Mouse (Mus musculus) kidney, embryonic 15.5 days (tissue): ENCODE measurements at regions not wholly inside any gene's neighbourhood (a gene's known extent, or its start where the extent isn't known, plus 50 kb on each side); places are given as distances from the start of the nearest gene placed in this dataset.
A peak's percentile ranks its signal among the peaks of the same experiment; 100 is the strongest.

Source experiments
- ATAC-seq: fragments of 200-750 bp; cut with Nextera tagmentation; replicated peaks from 2 replicates; pipeline ENCODE4 v1.8.0; 2017; ENCODE audit warnings: moderate TSS enrichment; ENCODE audit not compliant: low FRiP score
- H3K27ac ChIP-seq: fragments of 300-500 bp; sonication (generic); 2 replicates; pipeline ENCODE4 v1.5.1; 2015; ENCODE audit warnings: mild to moderate bottlenecking, inconsistent platforms
- H3K27me3 ChIP-seq: fragments of 300-500 bp; sonication (generic); 2 replicates; pipeline ENCODE4 v1.6.1; 2015; ENCODE audit warnings: inconsistent platforms
- H3K36me3 ChIP-seq: fragments of 300-500 bp; sonication (generic); 2 replicates; pipeline ENCODE4 v1.6.1; 2015; ENCODE audit warnings: inconsistent platforms
- H3K4me1 ChIP-seq: fragments of 300-500 bp; sonication (generic); 2 replicates; pipeline ENCODE4 v1.6.1; 2015; ENCODE audit warnings: inconsistent platforms
- H3K4me2 ChIP-seq: fragments of 300-500 bp; sonication (generic); 2 replicates; pipeline ENCODE4 v1.6.1; 2015; ENCODE audit warnings: moderate library complexity, mild to moderate bottlenecking, inconsistent platforms
- H3K4me3 ChIP-seq: fragments of 300-500 bp; sonication (generic); replicated peaks from 2 replicates; pipeline ENCODE4 v1.5.1; 2015; ENCODE audit warnings: mild to moderate bottlenecking, inconsistent platforms
- H3K9ac ChIP-seq: fragments of 300-500 bp; sonication (generic); 2 replicates; pipeline ENCODE4 v1.6.1; 2015; ENCODE audit warnings: mild to moderate bottlenecking, inconsistent platforms
- H3K9me3 ChIP-seq: fragments of 300-500 bp; sonication (generic); replicated peaks from 2 replicates; pipeline ENCODE4 v1.6.1; 2016; ENCODE audit warnings: inconsistent platforms
- WGBS: fragments of 180-500 bp; shearing (Covaris S2); methylation state at CpG from one replicate; pipeline ENCODE4 v1.1.7; 2015; ENCODE audit warnings: mixed read lengths; 5-methylcytosine and 5-hydroxymethylcytosine counted together

- H3K27me3 ChIP-seq: no peaks in the 10 kb centered on the region
- H3K27ac ChIP-seq: no peak overlapping the region
- H3K36me3 ChIP-seq: no peaks in the 10 kb centered on the region
- no peak overlapping the region for H3K4me3 ChIP-seq
- no peaks in the 10 kb centered on the region for H3K9me3 ChIP-seq
- no peak overlapping the region for H3K9ac ChIP-seq
- 90% methylated on average over 2 of the region's 2 CpGs for WGBS
- ATAC-seq: no peak
- H3K4me1 ChIP-seq: no peaks in the 10 kb centered on the region
- no peak overlapping the region for H3K4me2 ChIP-seq
These were observed 54.0 kb upstream of the Thsd7b start for GRCm38 (mm10) chr1:129219098-129219497.

DNA sequence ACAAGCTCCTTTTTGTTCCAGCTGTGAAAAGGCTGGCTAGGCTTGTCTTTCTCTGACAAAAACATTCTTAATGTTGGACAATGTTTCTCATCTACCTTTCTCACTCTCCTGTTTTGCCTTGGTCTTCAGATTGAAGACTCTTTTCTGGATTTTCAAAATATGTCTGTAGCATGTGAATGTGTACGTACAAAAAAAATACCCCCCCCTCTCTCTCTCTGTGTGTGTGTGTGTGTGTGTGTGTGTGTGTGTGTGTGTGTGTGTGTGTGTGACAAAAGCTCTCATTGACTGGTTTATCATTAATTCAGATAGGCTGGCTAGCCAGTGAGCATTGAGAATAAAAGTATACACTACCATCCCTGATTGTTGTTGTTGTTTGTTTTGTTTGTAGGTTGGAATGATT is 64.3 kb upstream of the Thsd7b start:
- Histone ChIP-seq H3K4me3 (no peak overlapping the region), H3K4me2 (no peak overlapping the region), H3K27ac (no peak overlapping the region), H3K36me3 (no peaks in the 10 kb centered on the region), H3K9me3 (no peaks in the 10 kb centered on the region), H3K4me1 (no peaks in the 10 kb centered on the region), H3K9ac (no peak overlapping the region), H3K27me3 (no peaks in the 10 kb centered on the region)
- no peak for ATAC-seq
- WGBS: 92% methylated on average over 1 of the region's 1 CpGs

DNA sequence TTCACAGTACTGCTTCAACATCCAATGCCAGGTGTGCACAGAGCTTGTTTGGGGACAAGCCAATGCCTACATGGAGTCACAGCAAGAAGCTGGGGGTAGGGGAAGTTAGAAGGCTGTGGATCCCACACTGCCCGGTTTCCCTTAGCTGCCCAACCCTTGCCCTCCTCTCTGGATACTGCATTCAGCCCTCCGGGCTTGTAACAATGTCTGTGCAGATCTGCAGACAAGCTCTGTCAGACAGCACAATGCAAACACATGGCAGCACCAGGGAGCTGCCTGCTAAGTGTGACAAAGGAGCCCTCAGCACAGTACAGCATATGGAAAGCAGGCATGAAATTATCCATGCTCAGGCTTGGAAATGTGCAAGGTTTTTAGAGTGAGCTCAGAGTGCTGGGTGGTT is 64.7 kb upstream of the Thsd7b start:
- Histone ChIP-seq H3K27ac (no peak overlapping the region), H3K4me2 (no peak overlapping the region), H3K27me3 (no peaks in the 10 kb centered on the region), H3K4me1 (no peaks in the 10 kb centered on the region), H3K36me3 (no peaks in the 10 kb centered on the region), H3K9ac (no peak overlapping the region), H3K4me3 (no peak overlapping the region), H3K9me3 (no peaks in the 10 kb centered on the region)
- WGBS: 78% methylated on average over 2 of the region's 2 CpGs
- ATAC-seq: no peak

DNA sequence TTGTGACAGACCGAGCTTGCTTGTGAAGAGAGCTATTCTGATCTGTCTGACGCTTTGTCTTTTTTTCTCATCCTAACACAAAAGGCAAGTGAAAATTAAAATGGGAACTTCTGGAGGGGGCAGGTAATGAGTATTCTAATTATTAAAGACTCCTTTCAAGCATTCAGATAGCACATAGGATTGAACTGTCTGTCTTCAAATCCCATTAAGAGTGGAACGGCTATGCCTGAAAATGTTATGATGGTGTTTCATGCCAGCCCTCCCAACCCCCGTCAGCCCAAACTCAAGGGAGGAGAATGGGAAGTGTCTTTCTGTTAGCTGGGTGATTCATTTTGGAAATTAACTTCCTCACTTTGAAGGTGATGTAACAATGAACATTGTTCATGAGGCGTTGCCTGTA is 65.4 kb upstream of the Thsd7b start:
- Histone ChIP-seq H3K27ac (no peak overlapping the region), H3K4me2 (no peak overlapping the region), H3K4me1 (no peaks in the 10 kb centered on the region), H3K27me3 (no peaks in the 10 kb centered on the region), H3K9me3 (no peaks in the 10 kb centered on the region), H3K9ac (no peak overlapping the region), H3K4me3 (no peak overlapping the region), H3K36me3 (no peaks in the 10 kb centered on the region)
- ATAC-seq: no peak
- WGBS: 84% methylated on average over 5 of the region's 5 CpGs

- H3K4me2 ChIP-seq: no peak overlapping the region
- 68% methylated on average over 3 of the region's 3 CpGs for WGBS
- H3K27me3 ChIP-seq: no peaks in the 10 kb centered on the region
- no peak for ATAC-seq
- no peaks in the 10 kb centered on the region for H3K9me3 ChIP-seq
- no peak overlapping the region for H3K27ac ChIP-seq
- H3K4me1 ChIP-seq: no peaks in the 10 kb centered on the region
- no peaks in the 10 kb centered on the region for H3K36me3 ChIP-seq
- H3K9ac ChIP-seq: no peak overlapping the region
- no peak overlapping the region for H3K4me3 ChIP-seq
These were observed 92.8 kb upstream of the Thsd7b start for GRCm38 (mm10) chr1:129180174-129180759.

DNA sequence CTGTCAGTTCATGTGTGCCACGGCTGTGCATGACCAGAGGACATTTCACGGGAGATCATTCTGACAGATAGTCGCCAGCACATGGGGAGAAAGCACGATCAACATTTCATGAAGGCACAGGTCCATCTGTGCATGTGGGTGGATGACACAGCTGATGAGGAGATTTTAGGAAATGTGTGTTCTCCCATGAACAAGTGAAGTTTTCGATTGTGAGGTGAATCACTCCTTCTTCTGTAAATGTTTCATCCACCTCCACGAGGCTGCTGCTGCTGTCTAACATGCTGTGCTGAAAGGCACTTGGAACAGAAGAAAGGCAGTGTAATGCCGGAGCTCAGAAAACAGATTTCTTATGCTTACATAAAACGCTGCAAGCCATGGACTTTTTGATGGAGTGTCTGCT is 103.2 kb upstream of the Thsd7b start:
- Histone ChIP-seq H3K4me2 (no peak overlapping the region), H3K4me1 (no peaks in the 10 kb centered on the region), H3K4me3 (no peak overlapping the region), H3K9me3 (no peaks in the 10 kb centered on the region), H3K9ac (no peak overlapping the region), H3K27ac (no peak overlapping the region), H3K27me3 (no peaks in the 10 kb centered on the region), H3K36me3 (no peaks in the 10 kb centered on the region)
- no peak for ATAC-seq
- 81% methylated on average over 8 of the region's 8 CpGs for WGBS

- Histone ChIP-seq H3K27me3 (no peaks in the 10 kb centered on the region), H3K4me3 (no peak overlapping the region), H3K4me1 (peaks cover 27% of the 10 kb centered on the region), H3K36me3 (no peaks in the 10 kb centered on the region), H3K27ac (no peak overlapping the region), H3K9ac (no peak overlapping the region), H3K9me3 (no peaks in the 10 kb centered on the region), H3K4me2 (no peak overlapping the region)
- WGBS: 89% methylated on average over 1 of the region's 1 CpGs
- no peak for ATAC-seq
These were observed 122.5 kb upstream of the Thsd7b start for GRCm38 (mm10) chr1:129150643-129151042.

DNA sequence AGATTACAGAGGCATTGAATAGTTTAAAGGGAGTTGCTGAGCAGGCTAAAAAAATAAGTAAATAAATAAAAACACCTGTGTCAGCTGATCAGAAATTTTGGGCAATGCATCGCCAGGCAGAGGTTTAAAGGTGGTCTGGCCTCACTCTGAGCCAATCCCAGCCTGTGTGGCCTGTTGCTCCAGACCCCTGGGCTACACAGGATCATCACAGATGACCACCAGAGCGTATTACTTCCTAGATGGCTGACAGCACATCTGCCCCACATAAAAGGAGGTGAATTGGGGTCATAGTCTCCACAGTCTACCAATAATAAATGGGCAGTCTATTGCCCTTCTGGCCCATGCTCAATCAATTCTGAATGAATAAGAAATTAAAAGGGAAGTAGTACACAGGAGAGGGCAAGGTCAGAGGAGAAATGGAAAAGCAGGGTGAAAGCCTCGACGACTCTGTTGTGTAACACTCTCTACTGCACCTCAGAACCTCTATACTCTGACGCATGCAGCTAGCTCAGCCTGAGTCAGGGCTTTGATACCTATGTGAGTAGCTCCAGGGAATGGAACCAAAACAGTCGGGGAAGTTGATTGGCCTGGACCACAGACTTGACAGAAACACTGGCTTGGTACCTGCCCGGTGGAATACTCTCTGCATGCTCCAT is 124.2 kb upstream of the Thsd7b start:
- ATAC-seq: peak; percentile 87
- no peak overlapping the region for H3K4me3 ChIP-seq
- WGBS: 30% methylated on average over 7 of the region's 7 CpGs

GRCm38 (mm10) chr1:129146395-129147094 is 126.6 kb upstream of the Thsd7b start:
- peak overlapping the region; percentile 90 for H3K27ac ChIP-seq
- H3K36me3 ChIP-seq: no peaks in the 10 kb centered on the region
- peaks cover 33% of the 10 kb centered on the region for H3K4me1 ChIP-seq
- no peaks in the 10 kb centered on the region for H3K27me3 ChIP-seq
- 47% methylated on average over 4 of the region's 4 CpGs for WGBS
- no peak overlapping the region for H3K9ac ChIP-seq
- peak; percentile 88 for ATAC-seq
- no peaks in the 10 kb centered on the region for H3K9me3 ChIP-seq
- no peak overlapping the region for H3K4me2 ChIP-seq
- no peak overlapping the region for H3K4me3 ChIP-seq

More for the DNA sequence above, 124.2 kb upstream of the Thsd7b start:
- peak overlapping the region; percentile 71 for H3K27ac ChIP-seq
- H3K27me3 ChIP-seq: no peaks in the 10 kb centered on the region
- no peak overlapping the region for H3K9ac ChIP-seq
- peaks cover 31% of the 10 kb centered on the region for H3K4me1 ChIP-seq
- H3K4me2 ChIP-seq: no peak overlapping the region
- no peaks in the 10 kb centered on the region for H3K9me3 ChIP-seq
- no peaks in the 10 kb centered on the region for H3K36me3 ChIP-seq

- ATAC-seq: no peak
- Histone ChIP-seq H3K9me3 (no peaks in the 10 kb centered on the region), H3K4me3 (no peak overlapping the region)
These were observed 134.3 kb upstream of the Thsd7b start for GRCm38 (mm10) chr1:129138783-129139182.

DNA sequence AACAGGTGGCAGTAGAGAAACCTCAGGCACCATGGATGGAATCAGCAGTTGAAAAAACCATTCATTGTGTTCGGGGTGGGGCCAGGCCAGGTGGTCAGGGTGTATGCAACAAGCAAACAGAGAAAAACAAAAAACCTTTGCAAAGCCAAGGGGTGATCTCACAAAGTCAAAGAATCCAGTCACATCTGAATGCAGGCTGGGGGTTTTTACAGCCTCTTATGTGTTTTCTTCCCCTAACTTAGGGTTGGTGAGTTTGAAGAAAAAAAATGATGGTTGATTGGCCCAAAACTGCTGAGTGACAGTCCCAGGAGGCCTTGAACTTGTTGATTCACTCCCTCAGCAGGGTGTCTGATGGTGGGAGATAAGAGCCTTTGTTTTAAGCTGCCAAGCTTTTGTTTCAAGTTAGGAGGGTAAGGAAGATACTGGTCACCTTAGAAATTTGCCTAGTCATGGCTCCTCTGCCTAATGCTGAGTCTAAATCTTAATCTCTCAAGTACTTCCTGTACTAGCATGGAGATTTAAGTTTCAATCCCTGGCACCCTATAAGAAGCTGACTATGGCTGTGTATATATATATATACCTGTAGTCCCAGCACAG is 166.0 kb upstream of the Thsd7b start:
- 75% methylated on average over 1 of the region's 1 CpGs for WGBS
- no peaks in the 10 kb centered on the region for H3K36me3 ChIP-seq
- H3K4me2 ChIP-seq: no peak overlapping the region
- no peak for ATAC-seq
- no peak overlapping the region for H3K9ac ChIP-seq
- no peak overlapping the region for H3K27ac ChIP-seq
- no peak overlapping the region for H3K4me3 ChIP-seq
- no peaks in the 10 kb centered on the region for H3K4me1 ChIP-seq
- no peaks in the 10 kb centered on the region for H3K27me3 ChIP-seq
- H3K9me3 ChIP-seq: no peaks in the 10 kb centered on the region

More at GRCm38 (mm10) chr1:129138783-129139182, 134.3 kb upstream of the Thsd7b start:
- no peaks in the 10 kb centered on the region for H3K27me3 ChIP-seq
- H3K4me2 ChIP-seq: no peak overlapping the region
- H3K36me3 ChIP-seq: no peaks in the 10 kb centered on the region
- no peak overlapping the region for H3K27ac ChIP-seq
- WGBS: 82% methylated on average over 7 of the region's 7 CpGs
- H3K9ac ChIP-seq: no peak overlapping the region
- H3K4me1 ChIP-seq: peaks cover 4% of the 10 kb centered on the region; the same call in 1 of the 2 replicates

DNA sequence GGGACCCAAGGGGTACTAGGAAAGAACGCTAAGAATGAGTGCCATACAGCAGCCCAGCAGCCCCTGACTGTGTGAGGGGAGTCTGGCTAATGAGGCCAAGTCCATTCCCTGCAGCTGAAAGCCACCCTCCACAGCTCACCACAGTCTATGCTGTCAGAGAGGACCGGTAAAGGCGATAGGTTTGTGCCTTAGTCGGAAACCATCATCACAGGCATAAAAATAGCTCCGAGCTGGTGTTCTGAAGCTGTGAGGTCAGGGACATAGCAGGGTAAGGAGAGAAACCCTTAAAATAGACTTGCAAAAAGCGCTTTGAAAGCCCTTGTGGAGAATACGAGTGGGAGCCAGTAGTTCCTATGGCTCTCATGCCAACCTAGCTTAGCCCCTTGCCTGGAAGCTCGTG is 172.1 kb upstream of the Thsd7b start:
- no peak overlapping the region for H3K27ac ChIP-seq
- no peak overlapping the region for H3K4me3 ChIP-seq
- no peak for ATAC-seq
- H3K27me3 ChIP-seq: no peaks in the 10 kb centered on the region
- 86% methylated on average over 8 of the region's 8 CpGs for WGBS
- H3K9ac ChIP-seq: no peak overlapping the region
- H3K9me3 ChIP-seq: no peaks in the 10 kb centered on the region
- no peaks in the 10 kb centered on the region for H3K4me1 ChIP-seq
- H3K36me3 ChIP-seq: no peaks in the 10 kb centered on the region
- no peak overlapping the region for H3K4me2 ChIP-seq
